Mouse (Mus musculus) mature B cell (primary cell): ENCODE data around the gene Ift122.

Experiments used
- in situ Hi-C: fragments of 300-500 bp; cut with MboI; formaldehyde crosslinking; loops from 2 replicates; pipeline ENCODE4 v1.14.3; 2019

Gene Ift122

GRCm38 (mm10) chr6:115959151-115959691 is 106.0 kb downstream of the Ift122 start:
- in situ Hi-C loops, result no loop called here

DNA sequence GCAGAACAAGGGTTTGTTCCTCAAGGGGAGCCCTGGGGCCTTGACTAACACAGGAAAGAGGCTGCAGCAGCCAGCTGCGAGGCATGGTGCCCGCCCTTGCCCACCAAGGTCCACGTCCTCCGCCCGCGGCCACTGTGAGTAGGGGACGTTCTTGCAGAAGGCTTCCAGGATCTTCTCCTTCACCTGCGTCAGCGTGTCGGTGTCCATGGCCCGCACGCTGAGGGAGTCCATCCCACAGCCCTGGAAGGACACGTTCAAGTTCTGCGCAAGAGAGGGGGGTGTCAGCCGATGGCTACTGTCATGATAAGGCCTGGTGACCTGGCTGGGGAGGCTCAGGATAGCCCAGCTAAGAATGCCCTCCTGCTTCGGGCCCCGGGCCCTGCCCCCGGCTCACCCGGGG is 107.1 kb downstream of the Ift122 start:
- in situ Hi-C loops, result no loop called here

DNA sequence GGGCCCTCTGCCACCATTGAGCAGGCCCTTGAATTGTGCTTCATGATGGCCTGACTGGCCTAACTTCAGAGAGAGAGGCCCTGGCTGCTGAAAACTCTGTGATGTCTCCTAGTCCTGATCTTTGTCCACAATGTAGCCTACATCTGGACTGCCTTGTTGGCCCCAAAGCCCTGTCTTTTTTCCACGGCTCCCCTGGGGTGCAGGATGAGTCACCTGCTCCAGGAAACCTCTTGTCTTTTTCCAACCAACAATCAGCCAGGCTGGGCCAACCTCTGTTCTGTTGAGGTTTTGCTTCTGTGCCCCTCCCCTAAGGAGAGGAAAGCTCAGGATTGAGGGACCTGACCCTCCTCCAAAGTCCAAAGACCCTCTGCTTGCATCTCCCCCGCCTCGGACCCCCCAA is 108.5 kb downstream of the Ift122 start:
- in situ Hi-C loops, result no loop called here

- in situ Hi-C loops, result no loop called here
Observed at GRCm38 (mm10) chr6:115962439-115963085, 109.3 kb downstream of the Ift122 start.

GRCm38 (mm10) chr6:115963656-115964055 is 110.4 kb downstream of the Ift122 start:
- in situ Hi-C loops, result no loop called here

GRCm38 (mm10) chr6:115966227-115966966 is 113.1 kb downstream of the Ift122 start:
- in situ Hi-C loops, result no loop called here

GRCm38 (mm10) chr6:115967291-115967880 is 114.1 kb downstream of the Ift122 start:
- in situ Hi-C loops, result no loop called here

- in situ Hi-C loops, result no loop called here
Observed at GRCm38 (mm10) chr6:115968086-115968485, 114.8 kb downstream of the Ift122 start.

DNA sequence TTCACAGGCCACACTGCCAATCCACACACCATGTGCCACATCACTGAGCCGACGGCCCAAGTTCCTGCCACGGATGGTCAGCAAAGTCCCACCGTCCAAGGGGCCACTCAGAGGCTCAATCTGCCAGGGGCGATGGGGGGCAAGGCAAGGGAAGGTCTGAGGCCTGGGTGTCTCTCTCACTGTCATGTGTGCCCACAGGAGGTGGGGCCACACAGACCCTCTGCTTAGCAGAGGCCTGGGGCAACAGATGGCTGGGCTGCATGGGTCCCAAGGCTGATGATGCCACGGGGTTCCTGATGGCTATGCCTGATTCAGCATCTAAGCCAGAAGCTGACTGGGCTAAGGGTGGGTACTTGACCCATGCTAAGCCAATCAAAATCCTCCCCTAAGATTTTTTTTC is 115.4 kb downstream of the Ift122 start:
- in situ Hi-C loops, result no loop called here

- in situ Hi-C loops, result no loop called here
Observed at GRCm38 (mm10) chr6:115969103-115969502, 115.8 kb downstream of the Ift122 start.

DNA sequence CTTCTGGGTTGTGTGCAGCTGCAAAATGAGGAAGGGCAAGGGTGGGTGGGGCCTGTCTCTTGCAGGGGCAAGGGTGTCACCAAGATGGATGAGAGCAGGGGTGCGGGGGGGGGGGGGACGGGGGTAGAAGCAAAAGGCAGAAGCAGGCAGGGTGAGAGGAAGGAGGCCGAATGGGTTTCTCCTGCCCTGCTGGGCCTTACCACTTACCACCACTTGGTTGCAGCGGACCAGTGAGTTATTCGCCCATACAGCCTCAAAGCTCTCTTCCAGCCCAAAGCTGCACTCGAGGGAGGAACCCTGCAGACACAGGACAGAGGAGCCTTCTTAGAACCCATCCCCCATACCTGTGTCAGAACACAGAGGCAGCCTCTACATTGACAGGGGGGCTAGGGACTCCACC is 116.7 kb downstream of the Ift122 start:
- in situ Hi-C loops, result no loop called here

GRCm38 (mm10) chr6:115971273-115972060 is 118.2 kb downstream of the Ift122 start:
- in situ Hi-C loops, result no loop called here

DNA sequence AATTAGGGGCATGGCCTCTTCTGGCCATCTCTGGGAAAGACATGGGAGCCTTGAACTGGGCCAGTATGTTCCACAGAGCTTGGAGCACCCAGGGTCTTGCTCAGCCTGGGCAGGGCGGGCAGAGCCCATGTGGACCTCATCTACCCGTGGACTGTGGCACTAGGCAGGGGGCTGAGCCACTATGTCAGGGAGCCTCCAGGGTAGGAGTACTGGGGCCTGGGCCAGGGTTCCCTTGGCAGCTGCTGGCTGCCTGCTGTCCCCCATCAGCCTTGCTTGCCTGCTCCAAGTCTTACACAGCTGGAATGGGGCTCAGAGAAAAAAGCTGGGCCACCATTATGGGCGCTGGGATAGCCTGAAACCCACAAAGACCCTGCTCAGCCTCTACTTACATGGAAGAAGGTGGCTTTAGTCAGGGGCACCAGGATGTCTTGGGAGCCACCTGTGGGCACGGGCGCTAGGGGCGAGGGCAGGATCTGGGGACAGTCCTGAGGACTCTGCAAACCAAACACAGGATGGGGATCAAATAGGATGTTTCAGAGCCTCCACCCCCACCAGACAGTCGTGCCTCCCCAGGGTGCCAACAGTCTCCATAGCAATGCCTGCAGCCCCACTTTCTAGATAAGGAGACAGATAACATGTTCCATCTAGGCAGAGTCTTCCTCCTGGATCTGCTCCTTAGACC is 119.0 kb downstream of the Ift122 start:
- in situ Hi-C loops, result no loop called here

DNA sequence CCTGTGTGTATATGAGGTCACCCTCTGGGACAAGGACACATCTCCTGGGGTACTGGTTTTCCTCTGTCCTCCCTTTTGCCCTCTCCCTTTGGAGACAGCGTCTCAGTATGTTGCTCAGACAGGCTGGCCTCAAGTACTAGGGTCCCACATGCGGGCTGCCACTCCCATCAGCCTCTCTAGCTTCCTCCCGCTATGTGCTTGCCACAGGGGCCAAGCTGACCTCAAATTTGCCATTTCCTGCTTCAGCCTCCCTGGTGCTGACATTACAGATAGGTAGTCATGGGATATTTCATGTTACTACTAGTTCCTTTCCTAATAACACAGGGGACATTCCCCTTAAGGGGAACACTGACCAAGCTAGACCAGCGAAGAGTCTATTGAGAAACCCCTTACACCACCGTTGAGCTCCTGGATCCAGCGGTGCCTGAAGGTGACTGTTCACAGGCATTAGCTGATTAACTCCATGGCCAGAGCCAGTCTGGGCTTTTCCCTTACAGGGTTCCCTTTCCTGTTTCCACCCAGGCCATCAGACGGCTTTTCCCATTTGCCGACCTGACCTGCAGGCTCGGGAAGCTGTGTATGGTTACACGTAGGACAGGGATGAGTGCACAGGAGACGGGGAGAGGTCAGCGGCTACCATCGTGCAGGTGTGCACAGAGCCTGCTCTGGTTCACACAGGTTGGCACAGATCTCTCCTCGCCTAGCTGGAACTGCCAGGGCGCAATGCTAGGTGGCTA is 120.0 kb downstream of the Ift122 start:
- in situ Hi-C loops, result no loop called here

DNA sequence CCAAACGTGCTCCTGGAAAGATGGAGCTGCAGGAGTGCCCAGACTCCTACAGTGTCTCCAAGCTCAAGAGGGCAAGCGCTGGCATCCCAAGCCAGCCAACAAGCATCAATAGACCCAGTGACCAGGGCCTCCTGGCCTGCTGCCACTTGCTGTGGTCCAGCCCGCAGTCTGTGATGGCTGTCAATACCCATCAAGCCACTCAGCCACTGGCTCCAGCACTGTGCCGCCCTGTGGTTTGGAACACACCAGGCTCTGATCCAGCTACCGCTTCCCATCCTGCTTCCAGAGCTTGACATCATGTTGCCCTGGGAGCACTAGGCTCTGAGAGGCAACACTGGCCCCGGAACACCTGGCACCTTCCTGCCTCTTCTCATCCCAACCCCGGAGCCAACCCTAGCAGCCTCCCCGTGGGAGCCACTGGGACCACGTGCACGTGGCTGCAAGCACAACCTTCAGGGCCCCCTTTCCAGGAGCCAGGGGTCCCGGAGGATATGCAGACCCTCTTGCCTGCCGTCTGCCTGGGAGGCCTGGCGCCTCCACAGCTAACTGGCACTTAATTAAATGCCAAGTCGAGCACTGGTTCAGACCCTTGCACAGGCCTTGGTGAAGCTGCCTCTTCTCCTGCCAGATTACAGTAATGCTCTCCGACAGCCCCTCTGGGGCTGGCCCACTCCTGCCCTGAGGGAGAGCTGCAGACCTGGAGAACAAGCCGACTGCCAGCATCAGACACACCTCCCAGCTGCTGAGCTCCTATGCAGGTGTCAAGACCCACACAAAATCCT is 120.8 kb downstream of the Ift122 start:
- in situ Hi-C loops, result no loop called here

DNA sequence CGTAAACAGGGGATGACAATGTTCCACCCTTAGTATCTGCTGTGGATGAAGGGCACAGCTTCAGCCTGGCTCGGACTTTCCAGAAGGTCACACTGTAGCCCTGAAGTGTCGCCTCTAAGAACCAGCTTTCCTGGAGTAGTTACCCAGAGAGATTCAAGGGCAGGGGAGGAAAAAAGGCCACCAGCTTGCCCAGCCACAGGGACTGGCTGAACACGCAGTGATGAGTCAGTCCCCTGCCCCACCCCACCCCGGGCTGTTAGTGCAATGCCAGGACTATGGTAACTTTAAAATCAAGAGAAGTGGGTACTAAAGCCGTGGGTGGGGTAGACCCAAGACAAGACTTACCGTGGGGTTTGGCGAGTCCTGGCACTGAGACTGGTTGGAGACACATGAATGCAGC is 122.3 kb downstream of the Ift122 start:
- in situ Hi-C loops, result no loop called here
